Mouse (Mus musculus) kidney, postnatal 25 days (tissue): ENCODE measurements around the gene Chil5.
A peak's percentile ranks its signal among the peaks of the same experiment; 100 is the strongest.
"Not testable (repeated sequence)": the region's sequence is repeated elsewhere in the genome, so short reads cannot be mapped to it uniquely, and the experiment has no call there.

Experiments used
- DNase-seq, 2 experiments: peaks; one replicate each; pipeline ENCODE4 v3.0.0; 2021; ENCODE audit warnings: mixed read lengths in 2 of 2

Chil5 gene

DNA sequence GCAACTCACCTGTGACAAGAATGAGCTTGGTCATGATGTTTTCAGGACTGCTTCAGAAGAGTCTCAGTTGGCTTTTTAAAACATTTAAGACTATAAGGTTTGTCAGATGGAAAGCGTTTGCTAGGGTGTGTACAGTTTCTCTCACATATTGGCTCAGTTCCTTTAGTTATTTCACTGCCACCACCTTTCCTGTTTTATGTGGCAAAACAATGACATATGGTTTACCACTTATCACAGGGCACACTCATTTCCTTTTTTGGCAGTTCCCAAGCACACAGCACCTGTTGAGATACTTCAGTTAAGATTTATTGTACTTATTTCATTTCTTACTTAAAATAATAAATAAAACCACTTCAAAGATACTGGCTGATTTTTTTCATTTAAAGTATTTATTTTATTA is at the start of gene Chil5:
Gene Chil5, minus strand, starts transcription at position 34 of the 400 bp plus-strand sequence.
- DNase-seq = no peak

DNA sequence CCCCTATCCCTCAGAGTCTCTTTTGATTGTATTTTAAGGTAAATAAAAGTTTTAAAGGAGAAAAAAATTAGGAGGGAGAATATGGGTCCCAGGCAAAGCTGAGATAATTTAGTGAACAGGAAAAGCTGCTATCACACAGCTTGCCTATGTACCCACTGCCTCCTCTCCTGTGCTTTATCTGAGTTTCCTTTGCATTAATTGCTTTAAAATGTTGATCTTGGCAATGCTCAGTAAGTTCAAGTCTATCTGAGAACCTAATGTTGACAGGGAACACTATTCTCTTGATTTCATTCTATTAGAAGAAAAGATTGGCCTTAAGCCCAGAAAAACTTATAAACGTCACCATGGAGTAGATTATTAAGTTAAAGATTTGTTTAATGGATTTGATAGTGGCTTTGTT is 42.2 kb upstream of the Chil5 start:
- no peak for DNase-seq

DNA sequence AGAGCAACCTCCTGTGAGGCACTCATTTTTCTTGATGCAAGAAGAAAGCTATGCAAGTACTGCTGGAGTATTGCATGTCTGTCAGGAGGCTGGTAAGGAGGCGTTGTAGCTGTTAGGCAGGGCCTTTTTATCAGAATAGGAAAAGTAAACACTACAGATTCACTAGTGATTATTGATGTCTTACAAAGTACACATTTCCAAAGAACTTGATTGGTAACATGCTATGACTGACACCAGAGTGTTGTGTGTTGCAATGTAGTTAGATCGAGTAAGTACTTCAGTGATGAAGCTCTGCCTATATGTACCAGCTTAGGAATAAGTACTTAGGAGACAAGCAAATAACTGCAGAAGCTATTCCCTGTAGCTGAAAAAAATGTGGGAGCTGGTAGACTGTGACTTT is 38.4 kb upstream of the Chil5 start:
- DNase-seq = no peak

DNA sequence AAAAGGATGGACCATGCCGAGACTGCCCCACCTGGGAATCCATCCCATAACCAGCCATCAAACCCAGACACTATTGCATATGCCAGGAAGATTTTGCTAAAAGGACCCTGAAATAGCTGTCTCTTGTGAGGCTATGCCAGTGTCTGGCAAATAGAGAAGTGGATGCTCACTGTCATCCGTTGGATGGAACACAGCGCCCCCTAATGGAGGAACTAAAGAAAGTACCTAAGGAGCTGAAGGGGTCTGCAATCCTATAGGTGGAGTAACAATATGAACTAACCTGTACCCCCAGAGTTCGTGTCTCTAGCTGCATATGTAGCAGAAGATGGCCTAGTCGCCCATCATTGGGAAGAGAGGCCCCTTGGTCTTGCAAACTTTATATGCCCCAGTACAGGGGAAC is 35.1 kb upstream of the Chil5 start:
- DNase-seq = not testable (repeated sequence)

DNA sequence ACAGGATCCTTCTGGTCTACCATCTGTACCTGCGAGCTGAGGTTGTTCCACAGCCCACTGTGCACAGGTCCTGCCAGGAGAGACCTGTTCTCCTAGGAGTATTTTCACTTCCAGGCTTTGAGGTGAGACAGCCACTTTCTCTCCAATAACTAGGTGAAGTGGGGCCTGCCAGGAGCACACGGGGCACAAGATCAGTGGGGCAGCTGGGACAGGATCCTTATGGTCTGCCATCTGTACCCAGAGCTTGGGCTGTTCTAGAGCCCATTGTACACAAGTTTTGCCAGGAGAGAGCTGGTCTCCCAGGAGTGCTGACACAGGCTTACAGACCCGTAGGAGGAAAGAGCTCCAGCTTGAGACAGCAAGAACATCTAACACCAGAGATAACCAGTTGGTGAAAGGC is 25.4 kb upstream of the Chil5 start:
- no peak for DNase-seq

DNA sequence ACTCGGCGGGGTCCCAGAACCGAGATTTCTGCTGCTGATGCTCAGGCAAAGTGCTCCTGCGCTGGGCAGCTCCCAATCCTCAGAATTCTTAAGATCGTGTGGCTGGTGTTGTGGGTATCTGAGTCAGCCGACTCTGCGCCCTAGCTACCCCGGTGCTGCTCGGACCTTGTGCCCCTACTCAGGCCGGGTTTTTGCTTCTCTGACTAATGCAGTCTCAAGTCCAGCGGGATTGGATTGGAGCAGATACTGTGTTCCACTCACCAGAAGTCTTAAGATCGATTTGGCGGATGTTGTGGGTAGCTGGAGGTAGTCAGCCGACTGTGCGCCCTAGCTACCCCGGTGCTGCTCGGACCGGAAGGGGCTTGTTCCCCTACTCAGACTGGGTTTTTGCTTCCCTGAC is 19.3 kb upstream of the Chil5 start:
- DNase-seq = no peak

DNA sequence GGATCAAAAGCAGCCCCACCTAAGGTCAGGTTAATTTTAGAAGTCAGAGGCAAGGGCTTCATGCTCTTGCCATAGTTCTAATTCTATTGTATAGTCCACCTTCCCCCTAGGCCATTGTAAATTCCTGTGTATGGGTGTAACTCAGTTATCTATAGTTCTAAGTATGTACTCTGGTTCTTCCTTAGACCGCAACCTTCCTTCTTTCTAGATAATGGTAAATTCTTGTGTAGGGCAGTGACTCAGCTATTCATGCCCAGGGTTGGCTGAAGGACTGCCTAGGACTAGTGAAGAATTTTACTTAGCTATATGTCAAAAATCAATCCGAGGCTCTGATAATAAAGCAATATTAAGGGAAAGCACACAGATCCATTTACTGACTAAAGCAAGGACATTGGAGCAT is 7.7 kb upstream of the Chil5 start:
- no peak for DNase-seq

DNA sequence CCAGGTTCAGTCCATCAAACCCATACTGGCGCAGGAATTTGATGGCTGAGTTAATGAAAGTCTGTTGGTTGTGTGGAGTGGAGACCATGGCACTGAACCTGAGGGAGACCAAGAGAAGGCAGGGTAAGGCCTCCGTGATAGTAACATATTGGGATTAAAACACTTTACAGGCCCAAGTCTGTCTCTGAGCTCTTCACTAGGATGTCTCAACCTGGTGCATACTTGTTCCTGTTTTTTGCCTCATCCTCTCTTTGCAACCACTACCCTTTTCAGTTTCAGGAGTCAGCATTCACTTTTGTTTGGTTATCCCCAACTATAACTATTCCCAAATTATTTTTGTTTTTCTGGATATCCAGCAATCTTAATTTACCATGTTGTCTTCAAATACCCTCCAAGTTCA is 8.5 kb downstream of the Chil5 start:
- no peak for DNase-seq

DNA sequence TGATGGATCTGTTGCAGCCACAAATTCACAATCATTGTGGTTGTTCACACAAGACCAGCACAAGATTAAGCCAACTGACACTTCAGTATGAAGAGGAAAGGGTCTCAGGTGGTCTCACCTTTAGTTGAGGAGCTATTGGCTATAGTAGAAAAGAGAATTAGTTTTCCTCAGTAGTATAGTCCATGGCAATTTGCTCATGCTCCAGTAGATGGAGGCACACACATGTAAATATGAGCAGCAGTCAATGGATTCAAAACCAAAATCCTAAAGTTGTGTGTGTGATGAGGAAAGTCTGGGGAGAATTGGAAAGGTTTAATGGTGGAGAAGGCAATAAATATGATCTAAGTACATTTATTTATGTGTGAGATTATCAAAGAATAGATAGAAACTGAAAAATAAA is 10.8 kb downstream of the Chil5 start:
- no peak for DNase-seq

DNA sequence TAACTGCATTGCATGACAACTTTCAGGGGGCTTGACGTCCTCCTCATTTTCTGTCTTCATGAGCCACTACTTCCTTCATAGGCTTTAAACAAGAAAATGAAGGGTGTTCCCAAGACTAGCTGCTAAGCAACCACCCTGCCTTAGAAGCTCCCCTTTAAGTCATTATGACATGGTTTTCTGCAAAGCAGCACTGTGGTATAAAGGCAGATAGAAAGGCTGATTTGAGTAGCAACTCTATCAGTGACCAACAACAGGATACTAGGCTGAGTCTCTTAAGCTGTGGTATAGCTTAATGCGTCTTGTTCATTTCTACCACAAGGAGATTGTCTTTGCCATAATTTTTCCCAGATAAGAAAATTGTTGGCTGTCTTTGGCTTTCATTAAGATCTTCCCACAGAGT is 18.1 kb downstream of the Chil5 start, which contains the start of gene Pifo:
Gene Pifo, minus strand, starts transcription at position 101 of the 400 bp plus-strand sequence.
- DNase-seq = no peak

DNA sequence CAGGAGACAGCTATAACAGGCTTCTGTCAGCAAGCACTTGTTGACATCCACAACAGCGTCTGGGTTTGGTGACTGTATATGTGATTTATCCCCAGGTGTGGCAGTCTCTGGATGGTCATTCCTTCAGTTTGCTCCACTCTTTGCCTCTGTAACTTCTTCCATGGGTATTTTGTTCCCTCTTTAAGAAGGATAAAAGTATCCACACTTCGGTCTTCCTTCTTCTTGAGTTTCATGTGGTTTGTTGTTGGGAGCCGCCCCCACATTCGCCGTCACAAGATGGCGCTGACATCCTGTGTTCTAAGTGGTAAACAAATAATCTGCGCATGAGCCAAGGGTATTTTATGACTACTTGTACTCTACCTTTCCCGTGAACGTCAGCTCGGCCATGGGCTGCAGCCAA is 29.3 kb downstream of the Chil5 start:
- DNase-seq = not testable (repeated sequence)

DNA sequence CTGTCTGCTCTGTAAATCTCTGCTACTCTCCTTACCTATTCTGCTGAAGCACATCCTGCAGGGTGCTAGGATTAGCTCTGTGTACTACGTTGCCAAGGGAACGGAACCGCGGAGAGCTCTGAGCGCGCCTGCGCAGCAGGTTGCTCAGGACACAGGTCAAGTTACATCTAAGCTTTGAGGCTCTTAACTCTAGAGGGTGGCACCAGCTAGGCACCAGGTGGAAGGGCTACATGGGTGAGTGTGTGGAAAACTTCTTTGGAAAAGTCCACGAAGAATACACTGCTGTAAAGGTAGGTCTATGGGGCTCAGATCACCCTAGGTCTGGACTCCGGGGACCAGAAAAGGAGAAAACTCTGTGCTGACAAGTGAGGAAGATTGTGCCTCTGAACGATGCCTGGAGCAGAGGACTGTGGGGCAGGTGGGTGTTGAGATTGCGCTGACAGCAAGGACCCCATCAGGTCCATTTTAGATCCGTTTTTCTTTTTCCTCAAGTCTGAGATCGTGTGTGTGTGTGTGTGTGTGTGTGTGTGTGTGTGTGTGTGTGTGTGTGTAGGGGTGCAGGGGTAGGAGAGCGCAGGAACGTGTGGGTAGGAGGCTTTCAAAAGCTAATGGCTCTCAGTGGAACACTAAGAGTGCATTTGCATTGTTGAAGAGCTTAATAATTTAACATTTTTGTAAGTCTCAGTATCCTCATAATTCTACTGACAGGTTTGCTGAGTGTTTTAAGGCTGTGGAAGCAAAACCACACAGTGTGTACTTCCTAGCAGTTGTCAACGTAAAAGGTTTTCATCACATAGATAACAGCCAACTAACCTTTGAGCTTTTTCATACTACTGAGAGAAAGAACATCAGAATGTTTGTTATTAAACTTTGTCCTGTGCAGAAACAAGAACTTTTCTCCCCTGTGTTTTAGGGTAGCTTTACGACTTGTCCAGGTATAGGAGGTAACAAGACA is 30.9 kb downstream of the Chil5 start:
- peak; percentile 34 to 66 for DNase-seq

DNA sequence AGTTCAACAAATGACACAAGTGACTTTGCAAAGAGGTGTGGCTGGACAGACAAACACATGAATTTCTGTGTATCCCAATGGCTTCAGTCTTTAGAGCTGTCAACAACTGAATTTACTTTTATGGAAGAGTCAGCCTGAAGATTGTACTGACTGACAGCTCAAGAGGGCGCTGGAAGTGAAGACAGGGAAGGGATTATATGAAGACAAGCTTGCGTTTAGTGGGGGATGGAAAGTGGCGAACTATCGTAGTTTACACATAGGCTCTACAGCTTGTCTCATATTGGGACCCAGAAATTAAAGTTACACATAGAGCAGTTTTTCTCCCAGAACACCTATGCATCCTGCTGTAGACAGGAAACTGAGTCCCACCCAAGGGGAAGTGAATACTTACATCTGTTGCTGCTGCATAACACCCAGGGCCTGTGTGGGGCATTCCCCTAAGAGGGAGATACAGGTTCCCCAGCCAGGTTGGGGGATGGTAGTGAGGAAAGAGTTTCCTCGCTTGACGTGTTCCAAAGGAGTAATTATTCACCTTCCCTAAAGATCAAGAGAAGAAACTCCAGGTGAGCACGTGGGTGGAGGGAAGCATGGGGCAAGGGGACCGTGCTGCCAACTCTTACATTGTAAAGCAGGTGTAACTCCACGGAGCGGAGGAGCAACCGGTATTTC is 31.8 kb downstream of the Chil5 start:
- DNase-seq = no peak

DNA sequence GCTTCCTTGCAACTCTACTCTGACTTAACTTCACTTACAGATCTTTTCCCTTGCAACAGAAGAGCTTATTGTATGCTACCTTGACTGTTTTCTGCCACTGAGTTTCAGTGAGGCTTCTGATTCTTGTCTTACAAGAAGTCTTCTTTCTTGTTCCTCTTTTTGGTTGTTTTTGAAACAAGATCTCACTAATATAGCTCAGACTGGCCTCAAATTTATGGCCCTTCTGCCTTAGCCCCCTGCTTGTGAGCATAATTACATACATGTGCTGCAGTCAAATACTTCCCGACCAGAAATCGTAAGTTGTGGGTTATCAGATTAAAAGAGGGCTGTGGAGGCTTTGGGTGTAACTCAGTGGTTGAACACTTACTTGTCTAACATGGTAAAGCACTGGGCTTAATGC is 37.9 kb downstream of the Chil5 start:
- DNase-seq = no peak

DNA sequence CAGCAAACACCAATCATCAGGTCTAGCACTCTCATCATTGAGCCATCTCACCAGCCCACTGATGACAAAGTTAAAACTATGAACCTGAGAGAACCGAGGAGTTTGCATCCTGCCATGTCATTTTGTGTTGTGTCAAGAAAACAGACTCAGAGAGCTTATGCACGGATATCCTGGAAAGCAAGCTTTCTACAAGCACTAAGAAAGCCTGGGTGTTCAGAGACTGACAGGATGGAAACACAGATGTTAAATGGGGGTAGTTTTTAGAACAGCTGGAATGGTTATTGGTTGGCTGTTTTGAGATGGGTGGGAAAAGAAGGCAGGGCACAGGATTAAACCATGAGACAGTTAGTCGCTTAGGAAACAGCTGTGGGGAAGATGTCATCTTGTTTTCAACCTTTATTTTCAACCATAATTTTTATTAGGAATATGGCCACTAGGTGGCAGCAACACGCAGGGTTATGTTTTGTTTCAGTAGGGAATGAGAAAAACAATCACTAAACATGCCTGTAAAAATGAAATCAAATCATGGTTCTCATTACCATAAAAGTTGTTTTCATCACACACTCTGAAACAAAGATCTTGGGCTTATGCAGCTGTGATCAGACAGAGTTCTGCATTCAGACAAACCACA is 40.8 kb downstream of the Chil5 start:
- DNase-seq = peak in 1 of 2 experiments; percentile 70

DNA sequence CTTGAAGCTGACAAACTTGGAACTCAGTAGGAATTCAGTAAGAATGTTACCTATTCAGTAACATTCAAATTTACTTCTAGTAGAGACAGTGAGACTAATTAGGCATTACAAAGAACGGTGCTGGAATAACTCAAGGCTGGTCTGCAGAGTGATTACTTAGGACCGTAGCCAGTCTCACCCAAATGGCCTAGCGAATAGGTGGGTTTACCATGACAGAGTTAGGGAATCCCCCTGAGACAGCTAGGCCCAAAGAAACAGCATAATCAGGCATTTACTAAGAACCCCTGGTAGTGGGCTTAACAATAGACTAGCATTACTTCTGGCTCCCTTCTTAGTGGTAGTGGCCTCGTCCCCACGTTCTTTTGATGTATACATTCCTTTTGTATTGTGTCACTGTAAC is 43.0 kb downstream of the Chil5 start:
- not testable (repeated sequence) for DNase-seq

DNA sequence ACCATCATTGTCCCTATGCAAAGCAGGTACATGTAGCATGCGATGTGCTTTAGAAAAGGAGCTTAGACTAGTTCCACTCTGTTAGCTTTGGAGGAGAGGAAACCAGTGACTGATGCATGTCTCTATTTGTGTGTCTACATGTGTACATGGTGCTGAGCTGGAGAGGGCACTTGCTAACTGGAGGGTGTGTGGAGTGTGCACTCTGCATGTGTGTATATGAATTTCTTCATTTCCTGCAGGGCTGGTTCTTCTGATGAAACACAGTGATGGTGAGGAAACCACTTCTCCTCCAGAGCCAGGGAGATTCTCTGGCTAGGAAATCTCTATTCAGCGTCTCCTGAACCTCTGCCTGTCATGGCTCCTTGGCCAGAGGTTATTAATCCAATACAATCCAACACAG is 58.4 kb downstream of the Chil5 start:
- no peak for DNase-seq

DNA sequence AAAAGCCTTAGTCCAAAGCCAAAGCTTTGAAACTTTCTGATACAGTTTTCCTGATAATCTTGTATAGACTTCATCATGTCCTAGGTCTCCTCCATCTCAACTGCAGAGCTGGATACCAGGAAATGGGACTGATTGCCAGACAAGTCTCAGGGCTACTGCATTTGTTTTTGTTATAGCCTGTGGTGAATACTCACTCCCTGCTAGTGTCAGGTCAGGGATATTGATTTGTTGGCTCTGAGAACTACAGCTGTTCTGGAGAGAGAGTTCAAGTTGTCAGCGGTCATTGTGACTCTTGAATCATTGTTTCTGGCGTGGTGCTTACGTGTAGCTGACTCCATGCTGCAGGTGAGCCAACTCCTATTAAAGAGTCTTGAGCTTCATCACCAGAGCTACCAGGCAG is 59.2 kb downstream of the Chil5 start, which contains the start of gene Ovgp1:
Gene Ovgp1, plus strand, starts transcription at position 301 of the 400 bp plus-strand sequence.
- no peak for DNase-seq

DNA sequence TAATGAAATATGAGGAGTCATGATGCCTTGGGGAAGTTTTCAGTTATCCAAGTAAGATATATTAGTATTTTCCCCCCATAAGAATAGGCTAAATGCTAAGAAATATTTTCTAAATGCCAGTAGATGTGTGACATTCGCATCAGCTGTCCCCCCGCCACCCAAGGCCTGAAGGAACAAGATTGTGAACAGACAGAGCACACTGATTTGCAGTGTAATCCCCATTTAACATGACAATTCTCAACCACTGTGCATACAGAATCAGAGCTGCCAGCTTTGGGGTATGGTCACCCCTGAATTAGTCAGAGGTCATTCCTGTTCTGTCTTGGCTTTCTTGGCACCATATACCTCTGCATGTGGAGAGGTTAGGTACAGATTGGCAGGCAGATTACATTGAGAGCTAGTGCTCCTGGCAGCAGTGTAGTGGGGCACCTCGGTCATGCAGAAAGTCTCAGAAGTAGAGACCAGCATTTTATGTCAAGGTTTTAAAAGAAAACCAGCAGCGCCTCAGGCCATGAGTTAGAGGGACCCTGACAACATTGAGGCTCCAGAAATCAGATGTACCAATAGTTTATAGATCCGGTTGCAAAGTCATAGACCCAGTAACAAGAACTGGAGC is 60.7 kb downstream of the Chil5 start:
- no peak for DNase-seq
